Mouse (Mus musculus) kidney, postnatal 0 days (tissue): ENCODE measurements around the gene Rrp8. TPM values are rescaled to one million over a fixed set of nuclear protein-coding genes. Genes with fewer than 3 reads are reported as not detected.

Source experiments
- ATAC-seq: fragments of 200-750 bp; cut with Nextera tagmentation; replicated peaks from 2 replicates; pipeline ENCODE4 v1.8.0; 2017; ENCODE audit warnings: low read depth, moderate number of reproducible peaks, moderate TSS enrichment, moderate library complexity; ENCODE audit not compliant: low FRiP score
- DNase-seq: peaks from one replicate; pipeline ENCODE4 v3.0.0-alpha.2; 2016; ENCODE audit warnings: low spot score
- H3K27ac ChIP-seq: fragments of 300-500 bp; sonication (generic); 2 replicates; pipeline ENCODE4 v1.5.1; 2014; ENCODE audit warnings: mild to moderate bottlenecking
- H3K27me3 ChIP-seq: fragments of 300-500 bp; sonication (generic); 2 replicates; pipeline ENCODE4 v1.6.1; 2014; ENCODE audit warnings: low read length, mixed read lengths; ENCODE audit not compliant: insufficient read depth
- H3K36me3 ChIP-seq: fragments of 300-500 bp; sonication (generic); 2 replicates; pipeline ENCODE4 v1.6.1; 2014; ENCODE audit warnings: low read length, mixed read lengths; ENCODE audit not compliant: insufficient read depth
- H3K4me1 ChIP-seq: fragments of 300-500 bp; sonication (generic); replicated peaks from 2 replicates; pipeline ENCODE4 v1.6.1; 2014; ENCODE audit warnings: antibody characterized with exemption, low read length, mixed read lengths; ENCODE audit not compliant: insufficient read depth
- H3K4me2 ChIP-seq: fragments of 300-500 bp; sonication (generic); 2 replicates; pipeline ENCODE4 v1.6.1; 2014; ENCODE audit warnings: mild to moderate bottlenecking, low read length, moderate library complexity, mixed read lengths
- H3K4me3 ChIP-seq: fragments of 300-500 bp; sonication (generic); replicated peaks from 2 replicates; pipeline ENCODE4 v1.5.1; 2014; ENCODE audit warnings: low read depth, low read length
- H3K9ac ChIP-seq: fragments of 300-500 bp; sonication (generic); 2 replicates; pipeline ENCODE4 v1.6.1; 2014; ENCODE audit warnings: low read depth, low read length
- H3K9me3 ChIP-seq: fragments of 300-500 bp; sonication (generic); replicated peaks from 2 replicates; pipeline ENCODE4 v1.6.1; 2016; ENCODE audit warnings: low read length, inconsistent platforms, mixed read lengths
- CTCF ChIP-seq: IDR thresholded peaks from 2 replicates; pipeline ENCODE4 v1.5.1; 2016; ENCODE audit warnings: antibody characterized with exemption, low read depth, mild to moderate bottlenecking, moderate library complexity
- WGBS: fragments of 180-500 bp; shearing (Covaris S2); extraction: QIAGEN DNeasy Blood & Tissue Kit; methylation state at CpG from one replicate; pipeline ENCODE4 v1.1.7; 2014; 5-methylcytosine and 5-hydroxymethylcytosine counted together
- polyA plus RNA-seq: library from polyadenylated mRNA; unstranded; fragments of >200 nt; fragmentation: Nextera tagmentation; extraction: Ambion mirVana; gene quantifications from 2 replicates; pipeline ENCODE4 v1.2.1, GENCODE M21; 2015

The Rrp8 gene
- 34.4 and 36.3 TPM in 2 replicates for polyA plus RNA-seq

DNA sequence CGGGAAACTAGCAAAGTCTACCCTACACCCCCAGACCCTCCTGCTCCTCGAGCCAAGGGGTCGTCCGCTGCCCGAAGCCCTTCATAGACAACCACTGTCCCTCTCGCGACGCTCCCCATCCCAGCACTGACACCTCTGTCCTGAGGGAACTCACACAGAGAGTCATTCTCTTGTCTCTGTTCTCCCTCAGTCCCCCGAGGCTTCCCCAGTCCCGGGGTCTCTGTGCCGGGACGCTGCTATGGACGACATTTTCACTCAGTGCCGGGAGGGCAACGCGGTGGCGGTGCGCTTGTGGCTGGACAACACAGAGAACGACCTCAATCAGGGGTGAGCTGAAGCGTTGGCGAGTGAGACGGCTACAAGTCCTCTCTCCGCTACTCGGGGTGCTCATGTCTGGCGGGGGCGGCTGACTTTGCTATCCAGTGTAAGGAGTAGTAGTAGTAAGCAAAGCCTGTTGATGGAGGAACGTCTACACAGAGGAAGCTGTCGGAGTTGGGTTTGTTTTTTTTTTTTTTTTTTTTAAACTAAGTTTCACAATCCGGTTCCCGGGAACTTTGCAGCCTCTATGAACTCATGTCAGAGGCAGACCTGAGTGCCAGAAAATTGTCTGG is at the start of gene Rrp8:
Rrp8 (minus strand) TSS at position 475 of the 611 bp plus-strand sequence.
- peaks cover 44% of the 10 kb centered on the region for H3K36me3 ChIP-seq
- TF ChIP-seq CTCF, result no peak
- peak; percentile 3; the same call in 1 of the 2 replicates for ATAC-seq

DNA sequence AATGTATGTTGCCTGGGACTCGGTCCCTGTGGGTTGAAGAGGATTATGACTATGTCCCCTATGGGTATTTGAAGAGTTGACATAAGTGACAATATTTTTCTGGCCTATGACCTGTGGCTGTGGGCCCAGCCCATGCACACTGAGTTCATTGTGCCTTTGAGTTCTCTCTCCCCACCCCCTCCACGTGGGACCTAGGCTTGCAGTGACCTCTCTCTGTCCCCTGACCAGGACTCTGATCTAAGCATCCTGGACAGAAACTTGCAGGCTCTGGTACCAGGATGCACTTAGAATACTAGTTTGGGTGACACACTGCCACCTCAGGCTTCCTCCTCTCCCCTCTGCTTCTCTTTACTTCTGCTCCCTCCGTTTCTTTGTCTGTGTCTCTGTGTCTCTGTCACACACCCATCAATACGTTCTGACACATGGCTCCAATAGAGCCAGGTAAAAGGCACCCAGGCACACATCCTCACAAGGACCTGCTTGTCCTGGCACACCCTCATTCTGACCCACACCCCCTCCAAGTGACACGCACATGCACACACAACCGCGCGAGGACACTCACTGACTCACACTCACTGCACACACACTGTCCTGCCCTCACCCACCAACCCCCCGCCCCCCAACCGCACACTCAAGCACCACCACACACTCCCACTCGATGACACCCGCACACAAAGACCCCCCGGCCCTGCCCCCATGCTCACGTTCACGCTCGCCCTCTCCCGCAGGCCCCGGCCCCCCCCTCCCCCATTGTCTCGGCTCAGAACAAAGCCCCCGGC is 49.5 kb upstream of the Rrp8 start:
- ATAC-seq (peak; percentile 48; the same call in 1 of the 2 replicates), DNase-seq (no peak)
- Histone ChIP-seq H3K27ac (peak overlapping the region; percentile 82), H3K4me3 (peak overlapping the region; percentile 84), H3K4me2 (peak overlapping the region; percentile 72), H3K36me3 (0 out of 2 replicates have a peak, but pooled peaks cover 2% of the 10 kb centered on the region), H3K9ac (peak overlapping the region; percentile 90), H3K4me1 (peaks cover 12% of the 10 kb centered on the region), H3K27me3 (no peaks in the 10 kb centered on the region), H3K9me3 (no peaks in the 10 kb centered on the region)
- no peak for TF ChIP-seq CTCF
- 4% methylated on average over 20 of the region's 20 CpGs for WGBS

More for the DNA sequence above, at the start of gene Rrp8:
- peak within 1 kb of the TSS; percentile 90 for H3K9ac ChIP-seq
- H3K9me3 ChIP-seq, result no peaks in the 10 kb centered on the region
- peak within 1 kb of the TSS; percentile 95 for H3K27ac ChIP-seq
- H3K4me3 ChIP-seq, result peak within 1 kb of the TSS; percentile 88
- H3K4me1 ChIP-seq, result peaks cover 13% of the 10 kb centered on the region
- DNase-seq, result peak; percentile 49
- H3K27me3 ChIP-seq, result no peaks in the 10 kb centered on the region
- H3K4me2 ChIP-seq, result peak within 1 kb of the TSS; percentile 76
- WGBS, result 0% methylated on average over 29 of the region's 30 CpGs

DNA sequence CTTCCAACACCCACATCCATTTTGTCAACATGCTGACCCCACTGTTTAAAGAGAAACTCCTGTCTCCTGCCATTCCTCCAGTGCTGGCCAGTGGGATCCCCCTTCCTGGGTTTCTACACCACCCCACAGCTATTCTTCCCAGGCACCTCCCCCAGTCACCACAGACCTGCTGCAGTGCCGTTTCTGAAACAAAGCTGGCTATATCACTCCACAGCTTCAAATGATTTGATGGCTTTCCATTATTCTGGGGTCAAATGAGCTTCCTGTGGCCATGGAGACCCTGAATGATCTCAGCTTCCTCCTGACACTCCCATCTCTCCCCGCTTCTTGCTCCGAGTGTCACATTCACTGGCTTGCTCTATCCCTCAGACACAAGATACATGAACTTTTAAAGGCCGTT is 47.4 kb upstream of the Rrp8 start:
- H3K9me3 ChIP-seq, result no peaks in the 10 kb centered on the region
- 0 out of 2 replicates have a peak overlapping the region, but pooled peaks have one; percentile 13 for H3K4me2 ChIP-seq
- no peak for TF ChIP-seq CTCF
- no peaks in the 10 kb centered on the region for H3K27me3 ChIP-seq
- peaks cover 12% of the 10 kb centered on the region for H3K4me1 ChIP-seq
- H3K4me3 ChIP-seq, result no peak overlapping the region
- ATAC-seq (no peak), DNase-seq (peak; percentile 71)
- no peak overlapping the region for H3K9ac ChIP-seq
- 22% methylated on average over 4 of the region's 4 CpGs for WGBS
- 0 out of 2 replicates have a peak, but pooled peaks cover 4% of the 10 kb centered on the region for H3K36me3 ChIP-seq
- H3K27ac ChIP-seq, result no peak overlapping the region

DNA sequence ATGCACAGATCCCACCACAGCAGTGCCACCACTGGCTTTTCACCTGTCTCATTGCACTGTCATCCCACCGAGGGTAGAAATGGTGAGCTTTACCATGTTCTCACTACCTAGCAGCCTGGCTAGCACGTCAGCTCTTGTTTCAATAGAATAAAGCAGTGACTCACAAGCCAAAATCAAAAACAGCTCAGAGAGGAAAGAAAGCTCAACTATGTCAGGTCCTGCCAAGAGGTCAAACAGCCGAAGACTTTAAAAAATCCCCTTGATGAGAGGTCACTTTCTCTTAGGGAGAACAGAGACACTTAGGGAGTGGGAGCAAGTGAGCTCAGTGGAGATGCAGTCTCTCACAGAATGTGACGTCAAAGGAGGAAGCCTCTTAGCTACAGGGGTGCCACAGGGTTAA is 46.7 kb upstream of the Rrp8 start:
- H3K4me1 ChIP-seq, result peaks cover 18% of the 10 kb centered on the region
- 0 out of 2 replicates have a peak overlapping the region, but pooled peaks have one; percentile 13 for H3K4me2 ChIP-seq
- no peaks in the 10 kb centered on the region for H3K27me3 ChIP-seq
- H3K9me3 ChIP-seq, result no peaks in the 10 kb centered on the region
- 33% methylated on average over 4 of the region's 4 CpGs for WGBS
- DNase-seq (no peak), ATAC-seq (no peak)
- no peak overlapping the region for H3K27ac ChIP-seq
- H3K4me3 ChIP-seq, result no peak overlapping the region
- 0 out of 2 replicates have a peak, but pooled peaks cover 4% of the 10 kb centered on the region for H3K36me3 ChIP-seq
- TF ChIP-seq CTCF, result no peak
- H3K9ac ChIP-seq, result no peak overlapping the region

DNA sequence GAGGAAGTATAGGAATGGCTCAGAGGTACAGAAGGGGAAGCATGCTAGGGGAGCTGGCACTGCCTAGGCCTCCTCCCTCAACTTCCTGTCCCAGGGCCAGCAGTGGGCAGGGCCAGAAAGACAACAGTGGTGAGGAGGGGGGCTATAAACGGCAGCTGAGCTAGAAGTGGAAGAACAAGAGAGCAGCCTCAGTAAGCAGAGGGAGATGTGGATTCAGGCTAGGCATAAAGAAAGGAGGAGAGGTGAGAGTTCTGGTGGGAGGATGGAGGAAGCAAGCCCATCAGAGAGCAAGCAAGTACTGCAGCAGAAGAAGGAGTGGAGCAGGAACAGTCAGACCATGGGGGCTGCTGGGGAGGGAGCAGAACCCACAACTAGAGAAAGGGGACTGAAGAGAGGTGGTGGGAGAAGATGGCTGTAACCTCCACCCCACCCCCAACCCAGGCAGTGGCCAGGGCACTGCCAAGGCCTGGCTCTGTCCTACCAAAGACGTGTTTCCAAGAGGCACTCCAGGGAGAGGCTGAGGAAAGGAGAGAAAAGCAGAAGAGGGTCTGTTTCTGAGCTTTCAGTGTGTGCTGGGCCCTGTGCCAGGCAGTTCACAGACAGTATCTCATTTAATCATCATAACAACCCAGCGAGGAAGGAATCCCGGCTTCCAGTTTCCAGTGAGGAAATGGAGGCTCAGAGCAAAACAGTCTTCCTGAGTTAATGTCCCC is 41.5 kb upstream of the Rrp8 start:
- DNase-seq (peak; percentile 68), ATAC-seq (peak; percentile 73)
- peaks cover 34% of the 10 kb centered on the region for H3K4me1 ChIP-seq
- 0 out of 2 replicates have a peak overlapping the region, but pooled peaks have one; percentile 23 for H3K9ac ChIP-seq
- 8% methylated on average over 4 of the region's 4 CpGs for WGBS
- peak overlapping the region; percentile 35 for H3K4me2 ChIP-seq
- H3K9me3 ChIP-seq, result no peaks in the 10 kb centered on the region
- peak overlapping the region; percentile 87 for H3K27ac ChIP-seq
- H3K27me3 ChIP-seq, result no peaks in the 10 kb centered on the region
- no peak for TF ChIP-seq CTCF
- H3K4me3 ChIP-seq, result no peak overlapping the region
- 0 out of 2 replicates have a peak, but pooled peaks cover 4% of the 10 kb centered on the region for H3K36me3 ChIP-seq
